Mouse (Mus musculus) heart, embryonic 14.5 days (tissue): ENCODE measurements at regions not wholly inside any gene's neighbourhood (a gene's known extent, or its start where the extent isn't known, plus 50 kb on each side); places are given as distances from the start of the nearest gene placed in this dataset.
"Not testable (repeated sequence)": the region's sequence is repeated elsewhere in the genome, so short reads cannot be mapped to it uniquely, and the experiment has no call there.

Experiments used
- ATAC-seq: fragments of 200-750 bp; cut with Nextera tagmentation; 2 replicates; pipeline ENCODE4 v1.8.0; 2017; ENCODE audit warnings: low read depth, moderate TSS enrichment; ENCODE audit not compliant: insufficient number of reproducible peaks, insufficient read depth, low FRiP score
- H3K27ac ChIP-seq, 2 experiments: fragments of 200-500 bp in 1 of 2; fragments of 300-500 bp in 1 of 2; sonication (generic) in 1 of 2; replicated peaks in 1 of 2; 2 replicates each; pipeline ENCODE4 v1.5.1; 2012 to 2014; ENCODE audit warnings: low read depth in 2 of 2, low read length in 2 of 2, control low read depth in 1 of 2, mild to moderate bottlenecking in 1 of 2, mixed read lengths in 1 of 2; ENCODE audit not compliant: control insufficient read depth in 1 of 2, insufficient read depth in 1 of 2
- H3K27me3 ChIP-seq: fragments of 300-500 bp; sonication (generic); 2 replicates; pipeline ENCODE4 v1.6.1; 2014; ENCODE audit warnings: mild to moderate bottlenecking, low read length, control low read depth; ENCODE audit not compliant: control insufficient read depth, insufficient read depth
- H3K36me3 ChIP-seq: fragments of 300-500 bp; sonication (generic); 2 replicates; pipeline ENCODE4 v1.6.1; 2014; ENCODE audit warnings: mild to moderate bottlenecking, control low read depth, low read length, mixed read lengths; ENCODE audit not compliant: control insufficient read depth, insufficient read depth
- H3K4me1 ChIP-seq, 2 experiments: fragments of 200-500 bp in 1 of 2; fragments of 300-500 bp in 1 of 2; sonication (generic) in 1 of 2; 2 replicates each; pipeline ENCODE4 v1.6.1; 2012 to 2014; ENCODE audit warnings: low read length in 2 of 2, control low read depth in 1 of 2, mixed read lengths in 1 of 2; ENCODE audit not compliant: control insufficient read depth in 2 of 2, insufficient read depth in 2 of 2
- H3K4me2 ChIP-seq: fragments of 300-500 bp; sonication (generic); 2 replicates; pipeline ENCODE4 v1.6.1; 2014; ENCODE audit warnings: mild to moderate bottlenecking, low read length
- H3K4me3 ChIP-seq, 2 experiments: fragments of 200-500 bp in 1 of 2; fragments of 300-500 bp in 1 of 2; sonication (generic) in 1 of 2; 2 replicates each; pipeline ENCODE4 v1.5.1; 2012 to 2014; ENCODE audit warnings: low read length in 2 of 2, mild to moderate bottlenecking in 2 of 2, control low read depth in 1 of 2, low read depth in 1 of 2, moderate library complexity in 1 of 2; ENCODE audit not compliant: control insufficient read depth in 1 of 2, insufficient read depth in 1 of 2
- H3K9ac ChIP-seq: fragments of 300-500 bp; sonication (generic); 2 replicates; pipeline ENCODE4 v1.6.1; 2014; ENCODE audit warnings: mild to moderate bottlenecking, low read length
- H3K9me3 ChIP-seq: fragments of 300-500 bp; sonication (generic); 2 replicates; pipeline ENCODE4 v1.6.1; 2016; ENCODE audit warnings: low read length, control low read depth; ENCODE audit not compliant: control insufficient read depth
- WGBS: fragments of 180-500 bp; shearing (Covaris S2); extraction: QIAGEN DNeasy Blood & Tissue Kit; methylation state at CpG from one replicate; pipeline ENCODE4 v1.1.7; 2014; 5-methylcytosine and 5-hydroxymethylcytosine counted together

DNA sequence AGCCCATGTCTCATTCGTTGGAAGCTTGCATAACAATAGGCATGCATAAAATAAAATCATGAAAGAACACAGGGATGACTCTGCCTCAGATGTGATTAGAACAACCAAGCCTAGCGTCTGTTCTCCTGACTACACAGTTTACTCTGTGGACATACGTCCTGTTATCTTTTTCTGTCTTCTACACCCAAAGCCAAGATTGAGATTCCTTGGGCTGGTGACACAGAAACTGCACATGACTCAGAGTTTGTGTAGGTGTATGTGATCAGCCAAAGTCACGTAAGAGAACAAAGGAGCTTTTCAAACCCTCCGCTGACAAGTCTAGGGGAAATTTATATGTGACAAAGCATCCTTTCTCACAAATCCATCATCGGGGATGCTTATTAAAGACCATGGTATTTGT is 141.9 kb upstream of the Gm11146 start:
- Histone ChIP-seq H3K4me2 (no peak overlapping the region), H3K9ac (no peak overlapping the region), H3K4me1 (no peaks in the 10 kb centered on the region), H3K27me3 (no peaks in the 10 kb centered on the region), H3K27ac (no peak overlapping the region), H3K9me3 (no peaks in the 10 kb centered on the region), H3K36me3 (no peaks in the 10 kb centered on the region), H3K4me3 (no peak overlapping the region)
- WGBS = 81% methylated on average over 6 of the region's 6 CpGs
- ATAC-seq = no peak

DNA sequence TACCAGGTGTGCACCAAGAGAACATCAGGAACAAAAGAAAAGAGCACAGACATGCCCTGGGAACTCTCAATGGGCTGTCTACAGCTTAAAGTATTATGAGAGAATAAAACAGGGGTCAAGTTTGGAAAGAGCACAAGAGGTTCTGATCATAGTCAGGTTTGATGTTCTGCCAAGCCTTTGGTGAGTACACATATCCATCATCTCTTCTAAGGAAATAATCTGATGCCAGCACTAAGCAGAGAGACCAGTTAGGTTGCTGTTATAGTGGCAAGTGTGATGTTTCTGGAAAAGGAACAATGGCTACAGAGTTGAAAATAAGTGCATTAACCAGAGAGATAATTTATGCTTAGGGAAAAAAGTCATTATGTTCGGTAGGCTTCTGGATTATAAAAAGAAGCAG is 136.9 kb upstream of the Gm11146 start:
- Histone ChIP-seq H3K9me3 (no peaks in the 10 kb centered on the region), H3K4me2 (no peak overlapping the region), H3K27ac (no peak overlapping the region), H3K27me3 (no peaks in the 10 kb centered on the region), H3K4me3 (no peak overlapping the region), H3K4me1 (no peaks in the 10 kb centered on the region), H3K36me3 (no peaks in the 10 kb centered on the region), H3K9ac (no peak overlapping the region)
- 63% methylated on average over 1 of the region's 1 CpGs for WGBS
- ATAC-seq = no peak

DNA sequence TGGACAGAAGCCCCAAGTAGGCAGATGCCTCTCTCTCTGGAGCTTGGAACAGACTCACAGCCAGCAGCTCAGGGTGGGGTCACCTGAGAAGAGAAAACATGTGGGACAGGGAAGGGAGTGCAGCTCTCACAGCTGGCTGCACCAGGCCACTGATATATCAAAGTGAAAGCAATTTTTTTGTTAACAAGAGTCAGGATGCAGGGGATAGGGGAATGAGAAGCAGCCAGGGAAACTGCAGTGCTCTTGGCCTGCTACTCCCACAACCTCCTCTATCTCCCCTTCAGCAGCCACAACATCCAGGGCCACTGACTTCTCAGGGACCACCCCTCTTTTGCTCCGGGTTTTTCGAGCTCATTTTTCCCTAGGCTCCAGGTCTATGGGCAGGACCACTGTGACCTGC is 117.5 kb upstream of the Gm11146 start:
- Histone ChIP-seq H3K9me3 (peaks cover 7% of the 10 kb centered on the region), H3K9ac (no peak overlapping the region), H3K27me3 (no peaks in the 10 kb centered on the region), H3K4me3 (no peak overlapping the region), H3K36me3 (no peaks in the 10 kb centered on the region), H3K4me2 (no peak overlapping the region), H3K4me1 (no peaks in the 10 kb centered on the region; a peak in 1 of 4 replicates), H3K27ac (no peak overlapping the region)
- WGBS = 79% methylated on average over 2 of the region's 2 CpGs
- no peak for ATAC-seq

DNA sequence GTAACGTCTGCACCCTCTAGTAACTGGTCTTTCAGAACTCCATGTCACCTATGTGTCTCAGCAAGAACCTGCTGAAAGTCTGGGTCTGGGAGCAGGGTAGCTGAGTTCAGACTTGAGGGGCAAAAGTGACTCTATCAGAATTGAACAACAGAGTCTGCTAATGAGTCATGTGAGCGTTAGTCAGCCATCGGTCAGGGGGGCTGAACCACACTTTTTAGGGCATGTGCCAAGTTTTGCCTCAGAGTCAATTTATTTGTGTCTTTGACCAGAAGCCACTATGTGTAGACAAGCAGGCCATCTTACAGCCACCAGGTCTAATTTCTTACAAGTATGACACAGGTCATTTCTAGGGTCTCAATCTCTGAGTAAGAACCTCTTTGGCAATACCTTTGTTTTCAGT is 115.9 kb upstream of the Gm11146 start:
- not testable (repeated sequence) for H3K4me2 ChIP-seq, H3K27ac ChIP-seq, H3K9ac ChIP-seq, H3K4me1 ChIP-seq, H3K36me3 ChIP-seq, H3K4me3 ChIP-seq, H3K27me3 ChIP-seq, H3K9me3 ChIP-seq, ATAC-seq
- WGBS = 91% methylated on average over 3 of the region's 3 CpGs

DNA sequence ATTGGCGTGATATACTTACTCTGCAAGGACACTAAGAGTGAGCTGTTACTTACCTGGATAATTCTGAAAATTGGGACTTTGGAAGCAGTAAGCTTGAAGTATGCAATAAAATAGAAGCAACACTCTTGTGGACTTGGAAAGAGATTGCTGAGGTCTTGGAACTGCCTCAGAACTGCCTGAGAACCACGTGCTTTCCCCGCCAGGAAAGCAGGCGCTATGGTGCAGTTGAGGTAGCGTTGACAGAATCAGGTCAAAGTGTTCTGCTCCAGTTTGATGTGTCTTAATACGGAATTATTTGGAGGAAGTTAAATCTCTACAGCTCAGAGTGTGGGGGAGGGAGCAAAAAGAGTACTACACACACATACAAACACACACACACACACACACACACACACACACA is 102.8 kb upstream of the Gm11146 start:
- Histone ChIP-seq H3K4me1 (no peaks in the 10 kb centered on the region), H3K36me3 (no peaks in the 10 kb centered on the region), H3K9ac (no peak overlapping the region), H3K4me2 (no peak overlapping the region), H3K4me3 (no peak overlapping the region), H3K27ac (no peak overlapping the region), H3K9me3 (no peaks in the 10 kb centered on the region), H3K27me3 (no peaks in the 10 kb centered on the region)
- 69% methylated on average over 6 of the region's 6 CpGs for WGBS
- no peak for ATAC-seq

DNA sequence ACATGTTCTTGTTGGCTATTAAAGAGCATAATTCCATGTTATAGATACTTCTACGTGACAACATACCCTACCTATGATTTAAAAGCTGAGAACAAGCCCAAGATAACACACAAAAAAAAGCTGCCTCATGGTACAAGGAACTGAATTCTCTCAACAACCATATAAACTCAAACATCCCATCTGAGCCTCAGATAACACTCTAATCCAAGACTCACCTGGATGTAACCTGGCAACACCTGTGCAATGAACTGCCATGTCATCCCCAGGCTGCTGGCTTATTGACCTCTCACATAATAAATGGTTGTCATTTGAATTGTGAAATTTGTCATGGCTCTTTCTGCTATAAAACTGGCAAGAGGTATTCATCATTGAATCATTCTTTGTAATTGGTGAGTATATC is 93.5 kb upstream of the Gm11146 start:
- no peaks in the 10 kb centered on the region for H3K27me3 ChIP-seq
- no peaks in the 10 kb centered on the region for H3K36me3 ChIP-seq
- H3K27ac ChIP-seq = no peak overlapping the region
- no peak for ATAC-seq
- 70% methylated on average over 1 of the region's 1 CpGs for WGBS
- H3K9ac ChIP-seq = no peak overlapping the region
- H3K4me1 ChIP-seq = no peaks in the 10 kb centered on the region
- H3K4me3 ChIP-seq = no peak overlapping the region
- H3K9me3 ChIP-seq = no peaks in the 10 kb centered on the region
- H3K4me2 ChIP-seq = no peak overlapping the region

DNA sequence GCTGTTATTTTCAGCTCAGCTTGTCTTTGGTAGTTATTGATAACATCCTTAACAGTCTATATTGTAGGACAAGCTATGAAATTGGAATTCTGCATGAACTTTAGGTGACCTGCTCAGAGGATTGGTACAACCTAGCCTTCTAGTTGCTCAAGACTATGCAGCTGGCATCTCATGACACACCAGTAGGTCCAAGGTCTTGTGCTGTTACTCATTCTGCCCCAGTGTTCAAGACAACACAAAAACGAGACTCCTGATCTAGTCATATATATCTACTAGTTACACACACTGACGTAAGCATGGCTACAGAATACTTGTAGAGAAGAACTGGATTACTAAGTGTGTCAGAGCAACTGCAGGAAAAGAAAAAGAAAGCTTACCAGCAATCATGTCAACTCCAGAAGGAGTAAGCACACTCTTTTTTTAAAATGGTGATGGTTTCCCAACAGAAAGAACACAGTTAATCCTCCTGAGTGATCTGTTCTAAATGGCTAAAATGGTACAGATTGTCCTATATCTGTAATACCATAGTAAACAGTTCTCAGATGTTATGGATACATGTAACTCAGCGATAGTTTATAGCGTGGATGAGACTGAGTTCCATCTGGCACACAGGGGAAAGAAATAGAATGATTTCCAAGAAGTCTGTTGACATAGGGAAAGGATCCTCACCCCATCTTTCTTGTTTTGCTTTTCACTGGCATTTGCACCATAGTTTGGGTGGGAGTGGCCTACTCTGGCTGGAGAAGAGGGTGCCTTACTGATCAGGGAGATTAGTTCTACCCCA is 85.4 kb upstream of the Gm11146 start:
- Histone ChIP-seq H3K9ac (no peak overlapping the region), H3K9me3 (no peaks in the 10 kb centered on the region), H3K4me1 (no peaks in the 10 kb centered on the region), H3K4me2 (no peak overlapping the region), H3K4me3 (no peak overlapping the region), H3K27me3 (no peaks in the 10 kb centered on the region), H3K36me3 (no peaks in the 10 kb centered on the region), H3K27ac (no peak overlapping the region)
- 87% methylated on average over 4 of the region's 4 CpGs for WGBS
- no peak for ATAC-seq

DNA sequence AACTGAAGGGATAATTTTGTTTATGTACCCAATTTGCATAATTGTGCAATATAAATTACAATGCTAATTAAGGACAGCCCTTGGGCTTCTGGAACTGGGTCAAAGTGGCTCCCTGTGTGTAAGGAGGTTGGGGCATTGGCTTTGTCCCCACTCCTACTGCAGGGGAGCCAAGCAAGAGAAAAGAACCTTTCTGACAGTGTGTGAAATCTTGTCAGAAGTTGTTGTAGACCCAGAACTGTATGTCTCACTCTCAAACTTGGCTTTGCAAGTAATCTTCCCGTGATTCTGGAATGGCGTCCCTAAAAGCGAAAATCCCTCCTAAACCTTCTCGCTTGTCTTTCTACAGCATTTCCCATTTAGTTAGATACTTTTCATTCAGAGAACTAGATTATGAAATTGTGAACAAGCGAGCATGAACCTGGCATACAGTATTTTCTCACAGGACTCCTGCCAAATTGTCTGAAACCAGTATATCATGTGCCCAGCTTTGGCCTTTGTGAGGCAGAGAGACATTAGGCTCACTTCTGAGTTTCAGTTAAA is 83.8 kb upstream of the Gm11146 start:
- no peak for ATAC-seq
- H3K9me3 ChIP-seq = no peaks in the 10 kb centered on the region
- H3K4me2 ChIP-seq = no peak overlapping the region
- no peak overlapping the region for H3K4me3 ChIP-seq
- no peaks in the 10 kb centered on the region for H3K4me1 ChIP-seq
- 87% methylated on average over 5 of the region's 5 CpGs for WGBS
- no peak overlapping the region for H3K27ac ChIP-seq
- no peak overlapping the region for H3K9ac ChIP-seq
- H3K27me3 ChIP-seq = no peaks in the 10 kb centered on the region
- no peaks in the 10 kb centered on the region for H3K36me3 ChIP-seq
